Mouse (Mus musculus): Measurements from ENCODE around the gene Nacc2.
A peak's percentile ranks its signal among the peaks of the same experiment; 100 is the strongest.

The Nacc2 gene

DNA sequence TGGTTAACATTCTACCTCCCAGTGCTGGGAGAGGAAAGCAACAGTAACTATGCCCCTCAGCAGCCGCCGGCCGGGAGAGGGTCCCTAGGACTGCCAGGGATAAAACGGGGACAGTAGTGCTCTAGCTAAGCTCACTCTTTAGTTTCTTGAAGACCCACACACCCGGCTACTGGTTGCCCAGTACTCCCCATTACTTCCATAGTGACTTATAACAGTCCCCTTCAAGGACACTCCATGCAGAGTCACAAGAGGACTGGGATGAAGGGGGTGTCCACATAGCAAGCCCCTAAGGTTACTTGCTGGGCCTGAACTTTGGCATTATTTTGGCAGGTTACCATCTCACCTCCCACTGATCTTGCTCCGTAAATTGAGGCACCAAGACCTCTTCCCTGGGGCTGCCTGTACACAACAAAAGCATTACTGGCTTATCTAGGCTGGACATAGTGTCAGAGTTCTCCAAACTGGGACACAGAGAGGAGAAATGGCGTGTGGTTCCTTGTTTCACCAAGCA is 16.1 kb upstream of the Nacc2 start:
- DNase-seq: no peak

DNA sequence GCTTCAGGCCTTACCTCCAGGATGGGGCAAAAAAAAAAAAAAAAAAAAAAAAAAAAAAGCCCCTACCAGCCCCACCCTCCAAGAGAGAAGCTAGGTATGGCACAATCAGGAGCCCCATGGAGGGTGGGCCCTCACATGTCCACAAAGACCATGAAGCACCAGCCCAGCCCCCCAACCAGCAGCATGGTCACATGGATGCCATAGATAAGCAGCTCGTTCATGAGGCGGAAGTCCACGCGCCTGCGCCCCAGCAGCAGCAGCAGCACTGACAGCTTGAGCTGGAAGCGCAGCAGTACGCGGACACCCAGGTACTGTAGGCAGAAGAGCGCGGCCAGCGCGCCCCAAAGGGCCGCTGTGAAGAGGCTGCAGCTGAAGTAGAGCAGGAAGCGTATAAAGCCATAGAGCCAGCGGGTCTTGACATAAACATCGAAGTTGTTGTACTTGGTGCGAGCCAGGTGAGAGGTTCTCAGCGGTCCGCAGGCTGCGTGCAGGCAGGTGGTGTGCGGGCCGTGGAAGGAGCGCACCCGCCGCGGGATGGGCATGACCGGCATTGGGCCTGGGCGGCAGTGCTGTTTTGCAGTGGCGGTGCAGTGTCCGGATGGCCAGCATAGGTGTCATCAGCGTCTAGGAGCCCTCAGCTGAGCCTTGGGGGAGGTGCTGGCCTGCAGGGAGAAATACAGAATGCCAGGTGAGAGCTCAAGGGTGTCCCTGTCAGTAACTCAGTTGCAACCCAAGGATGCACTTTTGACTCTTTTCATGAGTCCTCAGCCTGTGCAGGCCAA is 15.4 kb upstream of the Nacc2 start:
- DNase-seq: no peak

DNA sequence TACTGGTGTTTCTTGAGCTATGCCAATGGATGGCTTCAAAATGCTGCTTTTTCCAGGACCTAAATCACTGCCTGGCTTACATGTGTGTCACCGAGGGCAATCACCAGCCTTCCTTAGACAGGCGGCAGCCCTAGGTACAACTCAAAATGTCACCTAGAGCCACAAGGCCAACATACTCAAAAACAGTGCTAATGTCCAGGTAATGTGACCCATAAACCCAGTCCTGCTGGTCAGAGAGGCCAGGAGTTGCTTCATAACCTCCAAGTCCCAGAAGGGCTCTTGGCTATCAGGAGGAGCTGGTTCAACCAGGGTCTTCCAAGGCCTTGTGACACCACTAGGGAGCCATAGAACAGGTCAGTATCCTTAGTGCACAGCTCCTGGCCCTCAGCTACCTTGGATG is 11.6 kb upstream of the Nacc2 start:
- no peak for DNase-seq

DNA sequence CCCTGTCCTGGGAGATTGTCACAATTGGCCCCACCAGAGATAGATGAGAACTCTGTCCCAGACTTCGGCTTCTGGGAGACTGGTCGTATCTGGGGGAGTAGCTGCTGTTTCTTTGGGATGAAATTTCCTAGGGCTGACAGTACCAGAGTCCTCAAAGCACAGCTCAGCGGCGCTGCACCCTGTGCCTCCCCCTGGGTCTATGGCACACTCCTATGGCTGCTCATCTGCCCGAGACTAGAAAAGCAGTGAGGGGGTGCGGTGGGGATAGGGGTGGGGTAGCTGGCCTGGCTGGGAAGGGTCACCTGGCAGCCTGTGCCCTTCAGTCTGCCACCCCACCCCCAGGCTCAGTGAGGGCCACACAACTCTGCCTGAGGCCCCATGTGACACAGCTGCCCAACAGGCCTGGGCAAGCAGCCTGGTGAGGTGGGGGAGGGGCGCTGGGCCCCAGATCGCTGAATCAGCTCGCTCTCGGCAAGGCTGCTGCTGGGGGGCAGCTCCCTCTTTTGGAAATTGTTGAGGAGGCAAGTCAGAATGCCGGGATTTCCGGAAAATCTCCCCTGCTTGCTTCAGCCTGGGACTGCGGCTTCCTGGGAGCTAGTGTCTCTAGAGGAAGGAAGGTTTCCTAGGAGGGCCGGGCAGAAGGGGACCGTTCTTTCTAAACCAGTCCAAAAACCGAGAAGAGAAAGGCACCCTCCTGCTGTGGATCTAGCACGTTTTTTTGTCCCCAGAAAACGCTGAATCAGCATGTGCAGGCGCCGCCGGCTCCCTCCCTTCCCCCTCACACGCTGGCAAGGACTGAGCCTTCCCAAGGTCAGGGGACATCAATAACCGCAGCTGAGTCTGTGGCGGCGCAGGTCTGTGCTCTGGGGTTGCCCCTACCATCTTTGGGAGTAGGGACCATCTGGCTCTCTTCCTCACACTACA is 9.9 kb upstream of the Nacc2 start:
- DNase-seq: peak; percentile 84 to 89

DNA sequence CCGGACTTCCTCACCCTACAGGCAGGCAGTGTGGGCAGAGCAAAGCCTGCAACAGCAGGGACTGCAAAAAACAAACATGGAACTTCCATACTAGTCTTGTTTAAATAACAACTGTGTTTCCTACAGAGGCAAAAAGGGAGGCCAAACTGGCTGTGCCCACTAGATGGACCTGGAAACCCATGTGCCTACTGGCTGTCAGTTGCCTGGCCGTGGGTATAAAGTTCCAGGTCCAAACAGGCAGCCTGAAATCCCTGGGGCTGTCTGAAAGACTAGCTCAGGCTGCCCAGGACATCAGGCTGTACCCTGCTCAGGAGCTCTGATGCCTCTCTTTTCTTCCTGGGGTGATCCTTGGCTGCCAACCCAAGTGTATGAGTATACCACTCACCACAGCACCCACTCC is 8.3 kb upstream of the Nacc2 start:
- no peak for DNase-seq

DNA sequence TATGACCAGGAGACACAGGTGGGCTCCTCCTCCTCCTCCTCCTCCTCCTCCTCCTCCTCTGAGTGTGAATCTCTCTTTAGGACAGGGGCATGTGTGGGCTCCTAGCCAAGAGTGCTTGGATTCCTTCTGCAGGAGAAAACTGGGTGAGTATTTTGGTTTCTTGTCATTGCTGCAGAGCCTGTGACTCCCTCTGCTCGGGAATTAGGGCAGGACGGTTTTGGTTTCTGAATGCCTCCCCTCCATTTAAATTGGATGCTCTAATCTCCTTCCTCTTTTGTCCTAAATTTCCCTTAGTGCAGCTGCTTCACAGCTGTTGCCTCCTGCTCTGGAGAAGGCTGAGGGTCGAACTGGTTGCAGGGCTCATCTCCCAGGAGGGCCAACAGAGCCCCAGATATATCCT is 6.9 kb upstream of the Nacc2 start:
- no peak for DNase-seq

DNA sequence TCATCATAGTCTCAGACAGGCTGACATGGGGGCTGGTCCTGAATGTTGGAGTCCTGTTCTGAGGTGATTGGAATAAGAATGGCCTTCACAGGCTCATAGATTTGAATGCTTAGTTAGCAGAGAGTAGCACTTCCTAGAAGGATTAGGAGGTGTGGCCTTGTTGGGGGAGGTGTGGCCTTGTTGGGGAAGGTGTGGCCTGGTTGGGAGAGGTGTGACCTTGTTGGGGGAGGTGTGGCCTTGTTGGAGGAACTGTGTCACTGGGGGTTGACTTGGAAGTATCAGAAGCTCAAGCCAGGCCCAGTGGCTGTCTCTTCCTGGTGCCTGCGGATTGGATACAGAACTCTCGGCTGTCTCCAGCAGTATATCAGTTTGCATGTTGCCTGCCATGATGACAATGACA is 6.3 kb upstream of the Nacc2 start:
- no peak for DNase-seq

DNA sequence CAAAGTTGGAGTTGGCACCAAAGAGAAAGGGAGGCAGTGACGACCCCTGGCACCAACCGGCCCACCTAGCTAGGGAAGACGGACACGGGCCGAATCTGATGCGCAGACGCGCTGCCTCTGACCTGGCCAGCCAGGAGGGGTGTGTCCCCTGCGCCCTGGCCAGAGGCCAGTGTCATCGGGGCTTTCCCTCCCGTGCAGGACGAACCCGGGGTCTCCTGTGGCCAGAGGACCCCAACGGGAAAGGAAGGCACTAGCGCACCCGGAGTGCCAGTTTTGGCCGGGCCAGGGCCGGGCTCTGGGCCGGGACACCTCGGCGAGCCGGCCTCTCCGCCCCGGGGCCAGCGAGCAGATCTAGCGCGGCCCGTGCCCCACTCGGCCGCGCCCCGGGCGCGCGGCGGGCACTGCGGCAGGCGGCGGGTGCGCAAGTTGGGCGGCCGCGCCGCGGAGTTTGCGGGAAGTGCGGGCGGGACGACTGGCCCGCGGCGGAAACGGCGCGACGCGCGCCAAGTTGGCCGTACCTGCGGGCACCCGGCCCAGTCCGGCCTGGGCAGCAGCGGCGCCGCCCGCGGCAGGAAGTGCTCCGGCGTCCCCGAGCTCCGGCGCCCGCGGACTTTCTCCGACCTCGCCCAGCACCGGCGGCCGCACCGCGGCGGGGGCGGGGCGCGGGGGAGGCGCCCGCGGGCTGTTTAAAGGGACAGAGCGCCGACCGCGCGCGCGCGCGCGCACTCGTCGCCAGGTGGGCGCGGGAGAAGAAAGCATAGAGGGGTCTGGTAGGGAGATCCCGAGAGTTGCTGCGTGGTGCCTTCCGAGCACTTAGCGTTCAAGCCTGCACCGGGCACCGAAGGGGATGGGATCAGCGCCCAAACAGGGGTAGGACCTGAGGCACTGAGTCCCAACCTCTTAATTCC is 595 bp downstream of the Nacc2 start:
- DNase-seq: peak; percentile 70 to 83

DNA sequence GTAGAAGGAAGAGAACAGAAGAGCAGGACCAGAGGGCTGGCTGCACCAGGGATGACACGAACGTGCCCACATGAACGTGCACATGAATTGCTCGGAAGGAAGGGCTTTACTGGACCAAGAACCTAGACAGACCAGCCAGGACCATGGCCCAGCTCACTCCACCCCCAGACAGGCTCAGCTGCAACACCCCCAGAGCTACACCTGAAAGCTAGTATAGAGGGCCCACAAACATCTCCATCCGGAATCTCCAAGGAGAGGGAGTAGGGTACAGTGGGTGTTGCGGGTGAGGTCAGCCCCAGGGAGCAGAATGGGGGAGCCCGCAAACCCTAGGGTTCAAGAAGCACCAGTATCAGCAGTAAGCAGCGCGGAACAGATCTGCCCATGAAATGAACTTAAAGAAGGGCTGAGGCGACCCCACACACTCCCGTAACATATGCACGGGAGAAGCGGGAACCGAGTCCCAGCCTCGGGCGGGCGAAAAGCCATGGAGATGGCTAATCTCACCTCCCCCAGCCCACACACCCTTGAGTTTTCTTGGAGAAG is 1.4 kb downstream of the Nacc2 start:
- DNase-seq: no peak

DNA sequence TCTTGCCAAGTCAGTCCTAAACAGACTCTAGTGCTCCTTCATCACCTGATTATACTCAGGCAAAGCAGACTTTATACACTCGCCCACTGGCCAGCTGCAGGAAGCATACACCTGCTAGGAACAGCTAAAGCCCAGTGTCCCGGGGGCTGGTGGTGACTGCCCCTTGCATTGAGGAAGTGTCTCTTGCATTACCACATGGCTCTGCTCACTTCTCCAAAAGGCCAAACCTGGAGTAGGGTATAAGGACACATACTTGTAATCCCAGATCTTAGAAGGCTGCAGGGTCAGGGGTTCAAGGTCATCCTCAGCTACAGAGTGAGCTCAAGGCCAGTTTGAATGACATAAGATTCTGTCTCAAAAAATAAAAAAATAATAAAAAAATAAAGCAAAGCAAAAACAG is 3.4 kb downstream of the Nacc2 start:
- DNase-seq: no peak

DNA sequence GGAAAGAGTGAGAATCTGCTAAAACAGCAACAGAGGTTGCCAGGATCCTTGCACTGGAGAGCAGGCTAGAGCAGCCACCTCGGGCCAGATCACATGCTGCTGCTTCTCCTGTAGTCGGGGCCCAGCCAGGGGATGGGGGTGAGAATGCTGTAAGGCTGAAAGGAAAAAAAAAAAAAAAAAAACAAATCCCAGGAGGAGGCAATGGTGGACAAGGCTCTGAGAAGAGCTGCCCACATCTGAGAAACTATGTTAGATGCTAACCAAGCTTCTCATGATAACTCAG is 3.8 kb downstream of the Nacc2 start:
- DNase-seq: peak in 1 of 2 experiments; percentile 35

DNA sequence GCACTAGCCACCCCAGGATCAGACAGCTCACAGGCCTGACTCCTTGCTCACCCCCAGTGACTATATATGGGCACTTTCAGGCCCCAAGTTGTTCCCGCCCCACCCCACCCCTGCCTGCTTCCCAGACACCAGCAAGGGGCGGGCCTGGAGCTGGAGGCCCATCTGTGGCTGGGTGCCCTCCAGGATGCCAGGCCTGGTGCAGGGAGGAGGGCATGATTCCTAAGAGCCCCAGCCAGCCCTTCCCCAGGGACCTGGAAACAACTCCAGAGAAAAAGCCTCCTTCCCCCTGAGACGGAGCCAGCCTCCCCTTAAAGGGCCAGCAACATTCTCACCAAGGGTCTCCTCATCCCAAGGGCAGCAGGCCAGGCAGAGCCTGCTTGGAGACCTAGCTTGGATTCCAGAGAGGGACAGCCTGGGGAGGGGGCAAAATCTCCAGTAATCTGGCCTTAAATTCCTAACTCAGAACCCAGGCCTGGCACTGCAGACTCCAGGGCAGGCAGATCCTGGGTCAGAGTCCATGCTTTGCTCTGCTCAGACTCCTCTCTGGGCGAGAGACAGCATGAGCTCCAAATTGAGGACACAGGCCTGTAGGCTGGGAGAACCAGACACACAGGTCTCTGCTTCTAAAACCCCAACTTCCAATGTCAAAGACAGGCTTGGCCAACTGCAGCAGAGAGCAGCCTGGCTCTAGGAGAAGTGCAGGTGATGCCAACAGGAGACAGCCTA is 4.3 kb downstream of the Nacc2 start:
- DNase-seq: peak; percentile 45 to 46

DNA sequence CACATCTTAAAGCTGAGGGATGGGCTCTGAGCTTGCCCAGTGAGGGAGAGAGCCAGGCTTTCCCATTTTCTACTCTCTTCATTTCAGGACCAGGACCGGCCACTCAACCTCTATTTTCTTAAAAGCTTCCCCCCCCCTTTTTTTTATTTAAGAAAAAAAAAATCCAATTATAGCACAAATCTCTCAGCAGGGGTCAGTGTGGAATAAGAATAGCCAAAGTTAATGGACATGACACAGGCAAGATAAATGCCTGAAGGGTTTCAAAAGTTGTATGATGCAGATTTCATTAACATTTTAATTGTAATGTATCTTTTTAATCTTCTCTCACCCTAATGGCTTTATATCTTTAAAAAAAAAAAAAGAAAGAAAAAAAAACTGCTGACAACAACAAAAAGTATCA is 5.4 kb downstream of the Nacc2 start:
- no peak for DNase-seq

DNA sequence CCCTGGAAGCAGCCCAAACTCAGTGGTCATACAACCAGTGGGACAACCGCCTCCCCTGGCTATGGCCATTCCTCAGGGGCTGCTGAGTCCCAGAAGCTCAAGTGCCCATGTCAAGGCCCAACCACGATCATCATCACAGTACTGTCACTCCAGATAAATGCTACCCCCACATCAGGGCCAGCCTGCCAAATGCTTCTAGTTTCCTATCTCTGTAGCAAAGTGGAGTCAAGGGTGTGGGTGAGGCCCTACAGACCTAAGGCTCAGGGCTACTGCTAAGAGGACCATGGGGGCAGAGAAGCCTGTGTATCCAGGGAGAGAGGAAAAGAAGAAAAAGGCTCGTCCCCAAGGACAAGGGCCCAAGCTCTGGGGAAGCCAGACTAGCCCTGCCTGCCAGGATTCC is 6.5 kb downstream of the Nacc2 start:
- DNase-seq: no peak

DNA sequence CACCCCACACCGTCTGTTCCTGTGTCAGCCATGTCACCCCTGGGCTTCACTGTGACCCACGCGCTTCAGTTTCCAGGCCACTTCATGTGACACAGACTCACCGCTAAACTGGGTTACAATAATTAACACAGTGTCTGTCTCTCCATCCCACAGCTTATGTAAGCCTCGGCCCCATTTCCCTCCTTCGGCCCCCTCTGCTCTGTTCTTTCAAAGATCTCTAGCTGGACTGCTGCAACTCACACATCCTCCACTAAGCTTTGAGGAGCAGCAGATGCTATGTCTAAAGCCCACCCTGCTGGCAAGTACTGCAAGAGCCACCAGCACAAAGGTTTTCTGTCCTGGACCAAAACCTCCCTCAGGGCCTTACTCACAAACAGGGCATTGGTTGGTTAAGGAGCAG is 7.8 kb downstream of the Nacc2 start:
- DNase-seq: no peak

DNA sequence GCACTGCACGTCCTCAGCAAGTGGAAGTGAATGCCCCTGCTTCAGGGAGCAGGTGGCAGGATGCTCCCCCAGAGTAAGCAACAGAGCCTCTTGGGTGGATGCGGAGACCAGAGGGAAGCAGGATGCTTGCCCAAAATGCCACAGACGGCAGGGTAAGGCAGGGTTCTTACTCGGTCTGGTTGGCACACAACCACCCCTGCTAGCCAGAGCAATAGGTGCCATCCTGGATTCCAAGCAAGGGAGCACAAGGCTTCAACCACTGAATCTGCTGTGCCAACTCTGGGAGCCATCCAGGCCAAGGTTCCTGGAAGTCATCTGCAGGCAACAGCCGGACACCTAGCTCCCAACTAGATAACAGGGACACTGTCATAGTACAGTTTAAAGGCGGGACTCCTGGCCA is 14.8 kb downstream of the Nacc2 start:
- DNase-seq: peak in 1 of 2 experiments; percentile 39

DNA sequence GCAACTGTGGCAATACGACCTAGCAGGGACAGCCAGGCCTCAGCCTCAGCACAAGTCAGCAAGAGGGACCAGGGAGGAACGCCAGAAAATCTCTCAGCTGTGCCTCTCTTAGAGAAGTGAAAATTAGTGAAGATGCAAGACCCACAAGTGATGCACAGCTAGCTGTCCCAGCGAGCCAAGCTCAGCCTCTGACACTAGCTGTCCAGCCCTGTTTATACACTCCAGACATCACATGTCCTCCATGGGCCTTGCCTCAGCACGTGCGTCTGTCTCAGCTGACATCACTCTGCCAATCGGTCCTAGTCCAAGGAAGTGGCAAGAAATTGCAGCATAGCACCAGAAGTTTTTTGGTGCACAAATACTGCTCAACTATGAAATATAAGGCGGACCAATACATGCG is 16.0 kb downstream of the Nacc2 start:
- DNase-seq: no peak

DNA sequence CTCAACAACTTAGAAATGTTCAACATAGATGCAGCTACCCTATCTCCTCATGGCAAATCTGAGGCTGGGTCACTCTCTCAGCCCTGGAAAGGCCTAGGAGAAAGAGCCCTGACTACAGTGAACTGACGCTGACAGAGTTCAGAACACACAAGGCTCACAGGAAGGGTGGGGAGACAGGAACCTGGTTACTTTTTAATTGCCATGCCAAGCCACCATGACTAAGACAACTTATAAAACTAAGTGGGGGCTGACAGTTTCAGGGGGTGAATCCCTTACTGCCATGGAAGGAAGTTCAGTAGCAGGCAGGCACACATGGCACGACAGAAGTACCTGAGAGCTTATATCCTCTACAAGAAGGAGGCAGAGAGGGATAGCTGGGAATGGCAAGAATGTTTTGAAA is 16.8 kb downstream of the Nacc2 start:
- no peak for DNase-seq

DNA sequence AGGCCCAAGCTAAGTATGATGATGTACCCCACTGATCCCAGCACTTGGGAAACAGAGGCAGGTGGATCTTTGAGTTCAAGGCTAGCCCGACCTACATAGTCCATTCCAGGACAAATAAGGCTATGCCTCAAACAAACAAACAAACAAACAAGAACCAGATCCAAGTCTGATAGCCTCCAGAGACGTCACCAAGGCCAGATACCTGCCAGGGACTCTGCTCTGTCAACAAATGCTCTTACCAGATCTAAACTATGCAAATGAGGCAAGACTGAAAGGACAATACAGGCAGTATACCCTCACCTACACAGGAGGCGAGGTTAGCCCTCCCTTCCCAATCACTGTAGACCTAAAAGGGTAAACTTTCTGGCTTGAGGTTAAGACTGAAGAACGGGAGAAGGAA is 22.7 kb downstream of the Nacc2 start:
- DNase-seq: no peak

DNA sequence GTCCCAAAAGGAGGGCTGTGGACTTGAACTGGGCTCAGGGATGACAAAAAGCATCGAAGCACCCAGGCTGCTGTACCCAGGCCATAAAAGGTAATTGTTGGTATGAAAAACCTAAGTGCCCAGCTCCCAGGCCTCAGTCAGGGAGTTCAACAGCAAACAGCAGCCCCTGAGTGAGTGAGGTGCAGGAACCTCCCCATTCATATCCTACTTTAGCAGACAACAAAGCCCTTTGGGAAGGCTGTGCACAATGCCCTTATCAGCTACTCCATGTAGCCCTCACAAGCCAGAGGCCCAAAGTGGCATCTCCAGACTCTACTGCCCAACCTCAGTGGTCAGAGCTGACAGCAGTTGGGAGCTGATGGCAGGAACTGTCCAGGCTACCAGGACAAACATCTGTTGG is 23.2 kb downstream of the Nacc2 start:
- no peak for DNase-seq

DNA sequence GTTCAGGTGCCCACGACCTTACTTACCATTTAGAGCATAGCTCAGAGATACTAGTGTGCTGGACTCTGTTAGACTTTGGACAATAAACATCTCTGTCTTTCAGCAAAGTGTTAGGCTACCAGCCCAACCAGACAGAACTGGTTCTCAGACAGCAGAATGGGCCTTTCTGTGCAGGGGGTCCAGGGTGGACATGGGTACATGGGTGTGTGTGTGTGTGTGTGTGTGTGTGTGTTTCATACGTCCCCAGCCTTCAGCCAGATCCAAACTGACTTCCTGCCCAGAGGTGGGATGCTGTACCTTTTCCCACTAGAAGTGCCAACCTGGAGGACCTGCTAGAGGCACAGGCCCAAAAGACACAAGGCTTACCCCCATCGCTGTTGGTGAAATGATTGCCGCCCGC is 23.8 kb downstream of the Nacc2 start:
- no peak for DNase-seq

DNA sequence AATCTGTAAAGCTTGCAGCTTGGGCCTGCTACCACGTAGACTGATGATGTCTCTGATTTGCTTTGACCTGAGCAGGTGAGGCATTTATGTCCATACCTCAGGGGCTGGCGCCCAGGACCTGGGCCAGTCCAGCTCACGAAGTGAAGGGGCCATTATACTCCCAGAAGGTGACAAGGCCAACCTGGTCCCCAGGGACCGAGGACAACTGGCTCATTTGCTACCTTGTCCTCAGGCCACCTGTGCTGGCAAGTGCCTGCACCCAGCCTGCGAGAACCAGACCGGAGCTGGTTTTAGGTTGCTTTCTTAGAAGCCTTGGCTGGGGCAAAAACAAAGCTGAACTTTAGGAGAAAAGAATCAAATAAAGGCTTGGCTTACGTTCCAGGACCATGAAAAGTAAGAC is 29.1 kb downstream of the Nacc2 start:
- DNase-seq: no peak
